Mouse (Mus musculus) ovary, postnatal 14 days (tissue): Measurements from ENCODE around the gene Cfap126.
"Not testable (repeated sequence)": the region's sequence is repeated elsewhere in the genome, so short reads cannot be mapped to it uniquely, and the experiment has no call there.

Source experiments
- DNase-seq: peaks from one replicate; pipeline ENCODE4 v3.0.0; 2022; ENCODE audit warnings: low spot score

Gene Cfap126

GRCm38 (mm10) chr1:171129251-171129650, 15.5 kb downstream of the Cfap126 start:
- DNase-seq: no peak

DNA sequence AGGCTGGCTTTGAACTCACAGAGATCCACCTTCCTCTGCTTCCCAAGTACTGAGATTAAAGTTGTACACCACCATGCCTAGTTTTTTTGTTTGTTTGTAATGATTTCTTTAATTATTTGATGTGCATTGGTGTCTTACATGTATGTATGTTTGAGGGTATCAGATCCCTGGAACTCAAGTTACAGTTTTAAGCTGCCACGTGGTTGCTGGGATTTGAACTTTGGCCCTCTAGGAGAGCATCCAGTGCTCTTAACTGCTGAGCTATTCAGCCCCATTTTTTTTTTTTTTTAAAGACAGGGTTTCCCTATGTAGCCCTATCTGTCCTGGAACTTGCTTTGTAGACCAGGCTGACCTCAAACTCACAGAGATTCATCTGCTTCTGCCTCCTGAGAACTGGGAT, 17.3 kb downstream of the Cfap126 start:
- DNase-seq: no peak

- DNase-seq: no peak
These were observed 21.9 kb downstream of the Cfap126 start for GRCm38 (mm10) chr1:171135600-171135999.

DNA sequence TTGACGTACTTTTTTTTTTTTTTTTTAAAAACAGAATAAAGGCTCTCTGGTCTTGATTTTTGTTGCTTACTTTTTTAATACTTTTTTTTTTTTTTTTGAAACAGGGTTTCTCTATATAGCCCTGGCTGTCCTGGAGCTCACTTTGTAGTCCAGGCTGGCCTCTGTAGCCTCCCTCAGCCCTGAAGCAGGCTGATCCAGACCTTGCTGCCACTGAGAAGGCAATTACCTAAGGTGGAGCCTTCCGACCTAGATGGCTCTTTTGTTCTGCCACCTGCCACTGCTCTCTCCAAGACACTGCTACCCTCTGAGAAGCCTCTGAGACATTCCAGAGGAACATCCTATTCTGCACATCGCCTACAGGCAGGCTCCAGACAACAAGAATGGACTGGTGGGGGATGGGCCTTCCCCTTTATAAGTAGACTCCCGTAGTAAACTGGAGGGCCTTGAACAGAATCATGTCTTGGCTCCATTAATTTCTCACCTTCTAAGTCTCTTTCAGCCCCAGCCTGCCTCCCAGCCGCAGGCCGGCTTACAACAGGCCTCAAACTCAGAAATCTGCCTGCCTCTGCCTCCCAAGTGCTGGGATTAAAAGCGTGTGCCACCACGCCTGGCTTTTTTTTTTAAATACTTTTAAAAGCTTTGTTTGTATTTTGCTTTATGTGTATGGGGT, 23.9 kb downstream of the Cfap126 start:
- not testable (repeated sequence) for DNase-seq

GRCm38 (mm10) chr1:171142981-171143380, 29.3 kb downstream of the Cfap126 start:
- not testable (repeated sequence) for DNase-seq

DNA sequence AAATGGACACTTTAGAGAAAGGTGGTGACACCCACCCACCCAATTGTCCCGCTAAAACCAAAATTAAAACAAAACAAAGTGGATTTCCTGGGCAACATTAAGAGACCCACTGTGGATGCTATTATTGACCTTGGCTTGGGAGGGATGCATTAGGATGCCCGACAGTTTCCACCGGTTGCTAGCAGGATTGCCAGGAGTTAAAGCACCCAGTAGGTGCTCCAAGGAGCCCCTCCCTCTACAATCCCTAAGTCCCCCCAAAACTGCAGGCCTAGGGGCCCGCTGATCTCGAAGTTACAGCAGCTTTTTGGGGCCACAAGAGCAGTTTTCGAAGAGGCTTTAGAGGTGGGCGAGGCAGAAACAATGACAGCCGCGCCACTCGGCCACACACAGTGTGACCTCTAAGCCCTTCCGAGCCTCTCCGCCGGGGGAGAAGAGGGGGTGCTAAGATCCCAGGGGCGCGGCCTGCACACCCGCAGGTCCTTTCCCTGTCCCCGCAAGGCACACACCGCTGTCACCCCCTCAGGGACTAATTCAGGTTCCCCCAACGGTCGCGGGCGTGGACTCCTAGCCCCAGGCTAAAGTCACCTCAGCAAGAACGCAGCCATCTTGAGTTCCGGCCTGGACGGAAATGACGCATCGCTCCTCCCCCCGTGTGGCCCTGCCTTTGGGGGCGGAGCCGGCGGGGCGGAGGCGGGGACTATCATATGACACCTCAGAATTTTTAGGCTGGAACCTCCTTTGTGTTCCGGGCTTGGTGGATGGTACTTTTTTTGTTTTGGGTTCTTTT, 36.4 kb downstream of the Cfap126 start, which contains the start of the genes Sdhc and Mpz:
Gene Sdhc, minus strand, starts transcription at position 630 of the 787 bp plus-strand sequence.
Gene Mpz, plus strand, starts transcription at position 738 of the 787 bp plus-strand sequence.
- peak; percentile 94 for DNase-seq

DNA sequence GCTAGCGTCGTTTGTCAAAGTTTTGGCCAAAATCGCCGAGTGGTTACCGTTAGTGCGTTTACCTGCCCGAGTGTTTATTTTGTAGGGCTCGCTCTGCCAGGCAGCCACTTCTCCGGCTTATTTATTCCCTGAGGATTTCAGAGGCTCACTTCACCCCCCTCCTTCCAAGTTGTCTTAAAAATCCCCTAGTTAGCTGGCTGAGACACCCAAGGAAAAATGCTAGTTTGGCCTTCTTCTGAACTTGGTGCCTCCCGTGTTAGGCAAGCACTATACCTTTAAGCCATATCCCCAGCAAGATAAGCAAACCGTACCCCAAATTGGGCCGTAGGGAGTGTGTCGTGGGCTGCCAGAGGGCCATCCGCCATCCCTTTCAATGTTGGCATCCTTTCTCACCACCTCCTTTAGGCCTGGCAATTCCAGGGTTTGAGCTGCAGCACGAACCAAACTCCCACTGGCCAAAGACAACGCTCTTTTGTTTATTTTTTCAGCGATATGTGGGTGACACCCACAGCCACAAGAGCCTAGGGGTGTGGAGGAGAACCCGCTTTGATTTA, 37.2 kb downstream of the Cfap126 start:
- no peak for DNase-seq

DNA sequence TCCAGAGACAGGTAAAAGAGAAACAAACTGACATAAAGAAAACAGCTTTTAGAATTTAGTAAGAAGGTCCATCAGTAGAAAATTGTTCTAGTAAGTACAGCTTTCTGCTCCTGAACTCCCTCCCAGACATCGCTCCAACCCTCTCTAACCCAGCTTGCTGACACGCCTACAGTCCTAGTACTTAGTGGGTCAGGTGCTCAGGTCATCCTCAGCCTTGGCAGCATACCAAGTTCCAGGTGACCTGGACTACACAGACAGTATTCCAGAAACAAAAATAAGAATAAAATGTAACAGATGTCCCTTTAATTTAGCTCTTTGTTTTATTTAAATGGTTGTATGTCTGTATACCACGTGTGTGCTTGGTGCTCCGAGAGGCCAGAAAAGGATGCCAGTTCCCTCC, 38.2 kb downstream of the Cfap126 start:
- DNase-seq: no peak

DNA sequence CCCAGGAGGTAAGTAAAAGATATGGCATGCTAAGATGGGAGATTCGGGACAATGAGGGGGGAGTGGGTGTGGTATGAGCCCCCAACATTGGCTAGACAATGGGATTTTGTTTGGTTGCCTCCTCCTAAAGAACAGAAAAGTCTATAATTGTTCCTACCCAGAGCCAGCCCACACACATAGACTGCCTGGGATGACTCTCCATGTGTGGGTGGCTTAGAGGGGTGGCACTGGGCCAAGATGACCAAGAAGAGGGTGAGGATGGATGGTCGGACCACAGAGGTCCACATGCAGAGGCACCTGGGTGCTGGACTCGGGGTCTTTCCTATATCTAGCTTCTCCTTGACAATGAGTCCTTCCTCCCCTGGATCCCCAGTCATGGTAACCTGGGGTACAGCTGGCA, 42.9 kb downstream of the Cfap126 start:
- DNase-seq: no peak

GRCm38 (mm10) chr1:171157965-171158364, 44.2 kb downstream of the Cfap126 start:
- no peak for DNase-seq

DNA sequence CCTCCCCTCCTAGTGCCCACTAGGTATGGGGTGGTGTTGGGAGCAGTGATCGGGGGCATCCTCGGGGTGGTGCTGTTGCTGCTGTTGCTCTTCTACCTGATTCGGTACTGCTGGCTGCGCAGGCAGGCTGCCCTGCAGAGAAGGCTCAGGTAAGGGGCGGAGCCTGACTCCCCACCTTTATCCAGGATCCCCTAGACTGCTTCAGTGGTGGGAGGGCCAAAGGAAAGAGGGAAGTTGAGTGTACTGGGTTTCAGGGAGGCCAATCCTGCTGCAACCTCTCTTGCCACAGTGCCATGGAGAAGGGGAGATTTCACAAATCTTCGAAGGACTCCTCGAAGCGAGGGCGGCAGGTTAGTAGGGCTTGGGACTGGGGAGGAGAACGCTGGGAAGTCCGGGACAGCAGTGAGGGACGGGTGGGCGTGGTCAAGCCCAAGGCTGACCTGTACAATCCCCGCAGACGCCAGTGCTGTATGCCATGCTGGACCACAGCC, 45.8 kb downstream of the Cfap126 start:
- no peak for DNase-seq

GRCm38 (mm10) chr1:171162526-171162925, 48.8 kb downstream of the Cfap126 start:
- no peak for DNase-seq

DNA sequence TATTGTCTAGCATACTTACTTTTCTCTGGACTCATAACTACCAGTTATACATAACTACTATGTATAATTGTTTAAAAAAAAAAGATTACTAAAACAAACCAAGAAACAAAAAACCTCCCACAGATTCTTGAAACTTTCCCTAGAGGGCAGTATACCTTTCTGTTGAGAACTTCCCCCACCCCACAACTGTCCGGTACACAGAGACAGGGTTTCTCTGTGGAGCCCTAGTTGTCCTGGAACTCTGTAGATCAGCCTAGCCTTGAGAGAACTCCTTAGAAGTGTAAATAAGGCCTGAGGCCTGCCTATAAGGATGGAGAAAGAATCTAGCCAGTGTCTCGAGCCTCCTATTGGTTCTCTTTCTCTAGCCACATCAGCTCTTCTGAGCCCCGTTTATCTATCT, 50.5 kb downstream of the Cfap126 start:
- DNase-seq: no peak

- no peak for DNase-seq
These were observed 52.1 kb downstream of the Cfap126 start for GRCm38 (mm10) chr1:171165629-171166345.

- no peak for DNase-seq
These were observed 55.2 kb downstream of the Cfap126 start for GRCm38 (mm10) chr1:171168906-171169305.

DNA sequence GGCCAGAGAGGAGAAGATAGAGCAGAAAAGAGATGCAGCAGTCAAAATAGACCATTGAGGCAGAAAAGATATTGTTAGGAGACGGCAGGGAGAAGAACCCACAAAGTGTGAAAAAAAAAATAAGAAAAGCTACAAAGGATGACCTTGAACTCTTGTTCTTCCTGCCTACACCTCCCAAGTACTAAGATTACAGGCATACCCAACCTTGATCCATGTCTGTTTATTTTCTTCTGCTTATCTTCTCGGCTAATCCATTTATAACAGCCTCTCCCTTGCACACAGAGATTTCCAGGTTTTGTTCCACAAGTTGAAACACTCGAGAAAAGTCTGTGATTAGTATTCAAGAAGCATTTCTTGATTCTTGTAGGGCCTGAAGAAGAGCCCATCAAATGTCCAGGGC, 56.2 kb downstream of the Cfap126 start:
- DNase-seq: no peak

- DNase-seq: no peak
These were observed 57.4 kb downstream of the Cfap126 start for GRCm38 (mm10) chr1:171171138-171171537.

DNA sequence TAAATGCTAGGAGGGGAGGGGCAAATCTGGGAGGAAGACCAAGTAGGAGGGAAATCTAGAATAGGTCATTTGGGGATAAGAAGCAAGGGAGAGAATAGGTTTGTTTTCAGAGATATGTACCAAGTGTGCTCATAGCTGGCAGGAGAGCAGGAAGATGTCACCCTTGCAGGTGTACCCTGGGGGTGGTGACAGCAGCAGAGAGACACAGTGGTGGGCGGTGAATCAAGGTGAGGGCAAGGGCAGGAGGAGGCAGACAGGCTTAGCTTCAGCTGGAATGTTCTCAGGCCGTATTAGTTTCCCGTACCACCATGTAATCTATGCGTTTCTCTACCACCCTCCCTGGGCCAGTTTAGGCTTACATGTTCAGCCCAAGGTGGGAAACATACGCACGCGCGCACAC, 59.1 kb downstream of the Cfap126 start:
- DNase-seq: no peak
